Mouse (Mus musculus): ENCODE results near the gene Fkbp1b. TPM values are rescaled to one million over a fixed set of nuclear protein-coding genes. Genes with fewer than 3 reads are reported as not detected.
"Not testable (repeated sequence)": the region's sequence is repeated elsewhere in the genome, so short reads cannot be mapped to it uniquely, and the experiment has no call there.

The Fkbp1b gene
- total RNA-seq (2021) = 8.9 and 17.7 TPM in 2 replicates
- long read RNA-seq, experiment 1, transcript Fkbp1b-201 (4 exons, 976 nt) = major isoform, 8 of 12 reads
- long read RNA-seq, experiment 1, partial matches to known transcripts = 0 of 12 reads
- long read RNA-seq, experiment 1, other reads (novel, unspliced or antisense) = 4 of 12 reads
- long read RNA-seq, experiment 2, transcript Fkbp1b-201 (4 exons, 976 nt) = major isoform, 8 of 10 reads
- long read RNA-seq, experiment 2, partial matches to known transcripts = 0 of 10 reads
- long read RNA-seq, experiment 2, other reads (novel, unspliced or antisense) = 2 of 10 reads

- DNase-seq = peak; percentile 68
Observed at GRCm38 (mm10) chr12:4841392-4841887, at the start of gene Fkbp1b. TSS of gene Fkbp1b (minus strand) at chr12:4841591.

DNA sequence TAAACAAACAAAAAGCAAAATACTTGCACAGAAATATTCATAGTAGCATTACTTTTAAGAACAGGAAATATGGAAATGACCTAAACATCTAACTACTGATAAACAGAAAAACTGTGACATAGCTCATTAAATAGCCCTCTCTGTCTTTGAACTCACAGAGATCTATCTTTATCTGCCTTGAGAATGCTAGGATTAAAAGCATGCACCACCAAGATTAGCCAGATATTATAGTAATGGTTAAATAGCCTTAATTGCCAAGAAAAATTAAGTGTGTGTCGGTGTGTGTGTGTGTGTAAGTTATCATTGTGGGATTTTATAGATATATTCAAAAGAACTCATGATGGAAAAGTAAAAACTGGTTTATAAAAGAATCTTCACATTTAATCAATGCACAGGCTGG lies 48.5 kb upstream of the Fkbp1b start:
- DNase-seq = no peak

DNA sequence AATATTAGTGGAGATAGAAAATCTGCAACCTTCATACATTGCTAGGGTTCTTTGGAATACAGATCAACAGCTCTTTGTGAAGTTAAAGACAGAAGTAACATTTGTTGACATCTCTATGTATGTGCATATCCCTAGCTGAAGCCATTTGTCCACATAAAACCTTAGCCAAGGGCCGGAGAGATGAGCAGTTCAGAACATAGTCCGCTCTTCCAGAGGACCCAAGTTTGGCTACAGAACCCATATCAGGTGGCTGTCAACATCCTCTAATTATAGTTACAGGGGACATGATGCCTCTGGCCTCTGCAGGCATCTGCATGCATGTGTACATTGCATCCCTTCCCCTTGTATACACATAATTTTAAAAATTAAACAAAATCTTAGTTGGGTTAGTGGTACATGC lies 47.9 kb upstream of the Fkbp1b start:
- DNase-seq = no peak

DNA sequence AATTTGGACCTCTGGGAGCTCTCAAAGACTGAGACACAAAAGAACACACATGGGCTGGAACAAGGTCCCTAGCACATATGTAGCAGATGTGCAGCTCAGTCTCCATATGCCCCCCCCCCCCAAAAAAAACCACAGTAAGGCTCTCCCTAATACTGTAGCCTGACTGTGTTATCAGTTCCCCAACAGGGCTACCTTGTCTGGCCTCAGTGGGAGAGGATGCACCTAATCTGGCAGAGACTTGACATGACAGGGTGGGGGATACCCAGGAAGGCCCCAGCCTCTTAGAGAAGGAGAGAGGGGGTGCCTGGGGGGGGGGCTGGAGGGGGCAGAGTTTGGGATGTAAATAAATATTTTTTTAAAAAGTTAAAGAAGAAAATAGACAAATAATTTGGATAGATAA lies 47.3 kb upstream of the Fkbp1b start:
- DNase-seq = no peak

GRCm38 (mm10) chr12:4886581-4886980 lies 45.2 kb upstream of the Fkbp1b start:
- DNase-seq = not testable (repeated sequence)

- DNase-seq = no peak
Observed at GRCm38 (mm10) chr12:4885062-4885461, 43.7 kb upstream of the Fkbp1b start.

DNA sequence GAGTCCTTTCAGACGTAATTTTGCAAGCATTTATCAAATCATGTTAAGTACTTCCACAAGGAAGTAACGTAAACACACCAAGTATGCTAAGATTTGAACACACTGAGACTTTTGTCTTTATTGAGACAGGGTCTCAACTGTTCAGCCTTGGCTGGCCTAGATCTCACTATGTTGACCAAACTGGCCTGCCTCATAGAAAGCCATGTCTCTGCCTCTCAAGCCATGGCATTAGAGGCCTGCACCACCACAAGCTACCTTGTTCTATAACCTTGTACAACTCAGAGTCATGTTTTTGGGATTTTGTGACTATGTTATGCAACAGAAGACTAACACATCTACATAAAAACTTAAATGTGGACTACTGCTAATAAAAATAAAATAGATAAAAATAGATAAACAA lies 40.7 kb upstream of the Fkbp1b start:
- DNase-seq = no peak

DNA sequence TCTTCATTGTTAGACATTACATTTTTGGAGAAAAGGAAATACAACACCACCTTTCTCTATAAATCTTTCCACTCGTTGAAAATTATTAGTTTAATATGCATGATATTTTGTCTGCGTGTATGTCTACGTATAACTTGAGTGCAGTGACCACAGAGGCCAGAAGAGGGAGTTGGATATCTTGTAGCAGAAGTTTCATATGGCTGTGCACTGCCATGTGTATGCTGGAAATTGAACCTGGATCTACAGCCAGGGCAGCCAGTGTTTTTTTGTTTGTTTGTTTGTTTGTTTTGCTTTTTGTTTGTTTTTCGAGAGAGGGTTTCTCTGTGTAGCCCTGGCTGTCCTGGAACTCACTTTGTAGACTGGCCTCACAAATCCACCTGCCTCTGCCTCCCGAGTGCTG lies 37.7 kb upstream of the Fkbp1b start:
- no peak for DNase-seq

- DNase-seq = no peak
Observed at GRCm38 (mm10) chr12:4878296-4878783, 36.9 kb upstream of the Fkbp1b start.

DNA sequence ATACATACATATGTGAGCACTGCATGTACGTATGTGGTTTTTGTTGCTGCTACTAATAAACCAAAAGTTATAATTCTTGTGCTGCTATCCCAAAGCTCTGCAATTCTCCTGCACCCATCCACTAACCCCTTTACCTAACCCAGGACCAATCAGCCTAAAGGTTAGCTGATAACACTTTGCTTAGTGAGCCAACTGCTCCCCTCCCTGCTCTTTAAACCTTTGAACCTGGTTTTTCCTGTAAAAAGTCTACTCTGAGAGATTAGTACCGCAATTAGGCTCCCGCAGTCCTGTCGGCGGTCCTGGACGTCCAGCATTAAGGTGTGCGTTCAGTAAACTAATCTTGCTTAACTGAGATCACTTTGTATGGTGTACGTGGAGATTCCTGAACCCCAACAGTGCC lies 34.2 kb upstream of the Fkbp1b start:
- no peak for DNase-seq

GRCm38 (mm10) chr12:4874161-4874927 lies 33.0 kb upstream of the Fkbp1b start, which contains the start of gene Mfsd2b:
TSS of gene Mfsd2b (minus strand) at chr12:4874359.
- peak; percentile 87 for DNase-seq

- no peak for DNase-seq
Observed at GRCm38 (mm10) chr12:4873531-4873930, 32.1 kb upstream of the Fkbp1b start.

DNA sequence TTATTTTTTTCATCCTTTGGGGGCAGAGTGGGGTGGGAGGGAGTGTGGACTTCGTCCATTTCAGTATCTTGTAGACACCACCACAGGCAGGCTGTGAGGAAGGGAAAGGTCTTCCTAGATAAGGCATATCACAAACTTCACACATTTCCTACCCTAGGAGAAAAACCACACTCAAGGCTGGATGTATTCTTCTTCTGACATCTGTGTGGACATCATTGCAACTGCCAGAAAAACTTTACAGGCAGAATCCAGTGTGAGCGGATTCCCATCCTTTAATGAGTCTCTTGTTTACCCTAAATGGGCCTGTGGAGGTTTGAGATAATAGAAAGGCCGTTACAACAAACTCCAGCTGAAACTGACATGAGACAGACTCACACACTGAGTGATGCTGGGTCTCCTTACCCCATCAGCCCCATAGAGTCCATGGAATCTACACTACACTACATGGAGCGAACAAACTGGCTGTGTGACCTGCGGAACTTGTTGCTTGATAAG lies 31.6 kb upstream of the Fkbp1b start:
- DNase-seq = no peak

DNA sequence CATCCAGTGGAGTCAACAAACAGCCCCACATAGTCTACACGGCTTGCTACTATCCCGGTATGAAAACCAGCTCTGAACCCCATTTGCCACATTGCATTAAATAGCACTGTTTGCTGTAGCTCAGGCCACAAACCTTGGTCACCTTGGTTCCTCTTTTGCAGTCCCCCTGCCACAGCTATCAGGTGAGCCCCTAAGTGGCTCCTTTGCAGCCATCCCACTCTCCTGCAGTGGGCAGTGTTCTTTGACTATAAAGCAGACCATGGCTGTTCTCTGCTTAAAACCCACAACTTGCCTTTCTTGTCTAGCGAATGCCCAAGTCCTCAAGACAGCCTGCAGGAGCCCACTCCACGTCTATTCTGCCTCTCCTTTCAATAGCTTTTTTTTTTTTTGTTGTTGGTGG lies 30.9 kb upstream of the Fkbp1b start:
- DNase-seq = no peak

- no peak for DNase-seq
Observed at GRCm38 (mm10) chr12:4871260-4871659, 29.9 kb upstream of the Fkbp1b start.

DNA sequence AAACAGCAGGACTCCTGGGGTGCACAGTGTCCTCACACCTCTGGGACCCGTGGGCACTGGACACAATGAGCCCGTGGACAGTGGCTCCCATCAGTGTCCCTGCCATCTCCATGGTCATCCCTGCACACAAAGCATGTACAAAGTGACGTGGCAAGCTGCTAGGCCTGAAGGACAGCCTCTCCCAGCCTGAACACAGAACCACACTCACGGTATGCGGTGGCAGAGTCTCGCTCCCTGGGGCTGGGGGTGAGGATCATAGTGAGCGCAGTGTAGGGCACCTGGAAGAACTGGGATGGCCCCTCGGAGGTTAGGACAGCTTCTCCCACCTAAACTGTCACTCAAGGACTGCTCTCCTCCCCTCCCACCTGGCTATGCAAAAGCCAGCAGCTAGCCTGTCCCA lies 27.5 kb upstream of the Fkbp1b start:
- no peak for DNase-seq

- no peak for DNase-seq
Observed at GRCm38 (mm10) chr12:4864338-4864690, 22.9 kb upstream of the Fkbp1b start.

GRCm38 (mm10) chr12:4863654-4864337 lies 22.4 kb upstream of the Fkbp1b start:
- peak; percentile 27 for DNase-seq

DNA sequence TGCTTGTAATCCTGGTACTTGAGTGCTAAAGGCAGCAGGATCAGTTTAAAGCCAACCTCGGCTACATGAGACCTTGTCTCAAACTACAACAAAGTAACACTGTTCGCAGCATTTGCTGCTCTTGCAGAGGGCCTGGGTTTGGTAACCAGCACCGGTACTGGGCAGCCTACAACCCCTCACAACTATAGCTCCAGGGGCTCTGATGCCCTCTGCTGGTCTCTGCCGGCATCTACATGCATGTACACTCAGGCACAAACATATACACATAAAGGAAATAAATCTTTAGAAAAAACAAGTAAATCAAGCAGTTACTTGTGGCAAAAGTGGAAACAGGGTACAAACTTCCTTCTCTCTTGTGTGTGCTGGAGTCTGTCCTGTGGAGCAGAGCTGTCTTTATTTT lies 21.3 kb upstream of the Fkbp1b start:
- no peak for DNase-seq

- DNase-seq = no peak
Observed at GRCm38 (mm10) chr12:4859241-4859914, 18.0 kb upstream of the Fkbp1b start.

GRCm38 (mm10) chr12:4856834-4857233 lies 15.4 kb upstream of the Fkbp1b start:
- DNase-seq = no peak

- DNase-seq = peak; percentile 26
Observed at GRCm38 (mm10) chr12:4856160-4856559, 14.8 kb upstream of the Fkbp1b start.

All from adrenal gland, postnatal 14 days (tissue).